Mouse (Mus musculus): ENCODE data around the gene Dand5. TPM values are rescaled to one million over a fixed set of nuclear protein-coding genes. Genes with fewer than 3 reads are reported as not detected.

Gene Dand5
- total and polyA plus RNA-seq, 3 experiments: 2.1 to 7.1 (median 2.2) TPM

DNA sequence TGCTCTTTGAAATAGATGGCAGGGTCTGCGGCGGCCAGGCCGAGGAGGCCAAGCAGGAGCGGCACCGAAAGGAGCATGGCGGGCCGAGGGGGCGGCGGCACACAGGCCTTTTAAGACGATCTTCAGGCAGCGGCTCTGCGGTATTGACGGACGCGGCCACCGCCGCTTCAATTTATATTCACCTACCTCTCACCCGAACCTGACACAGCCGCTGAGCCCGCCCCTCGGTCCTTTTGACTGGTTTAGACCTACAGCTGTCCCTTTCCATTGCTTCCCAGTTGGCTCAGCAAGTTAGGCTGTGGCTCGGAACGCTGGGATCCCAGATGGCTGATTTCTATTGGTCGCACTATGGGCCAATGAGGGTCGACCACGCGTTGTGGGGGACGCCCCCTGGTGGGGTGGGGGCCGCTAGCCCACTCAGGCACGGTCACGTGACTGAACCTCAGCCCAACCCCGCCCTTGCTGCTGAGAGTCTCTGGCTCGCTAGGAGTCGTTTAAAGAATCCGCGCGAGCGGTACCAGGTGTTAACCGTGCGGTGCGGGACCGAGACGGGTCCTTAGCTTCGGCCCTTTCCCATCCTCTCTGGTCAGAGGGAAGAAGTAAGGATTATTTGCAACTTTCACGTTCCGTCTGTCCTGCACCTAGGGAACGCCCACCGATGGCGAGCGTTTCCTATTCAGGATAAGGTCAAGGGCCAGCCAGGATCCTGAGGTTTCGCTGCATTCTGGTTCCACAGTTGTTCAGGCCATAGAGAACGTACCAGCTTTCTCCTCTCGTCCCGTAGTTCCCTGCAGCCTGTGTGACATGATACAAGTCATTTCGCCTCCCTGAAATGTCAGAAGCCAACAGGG lies 24.3 kb upstream of the Dand5 start, which contains the start of gene Calr:
Calr (minus strand) TSS at position 213 of the 851 bp plus-strand sequence.
- TF ChIP-seq TAL1 (conservative IDR thresholded peaks at IDR 0.05; ENCODE audit: low read depth, low read length) (no peak), GATA2 (IDR thresholded peaks at IDR 0.05; ENCODE audit: borderline replicate concordance, low read depth, low read length) (no peak), GATA1 (IDR thresholded peaks at IDR 0.05; ENCODE audit: borderline replicate concordance, low read length) (no peak), CTCF (IDR thresholded peaks at IDR 0.05; ENCODE audit: low read depth, low read length) (no peak), POLR2AphosphoS5 (IDR thresholded peaks at IDR 0.05; ENCODE audit: insufficient replicate concordance, low read depth, low read length) (peak; percentile 93)
- H3K4me3 ChIP-seq (ENCODE audit: low read depth, low read length): peak within 1 kb of the TSS; percentile 91
- peak; percentile 89 for ATAC-seq (ENCODE audit: extremely low read depth, insufficient number of reproducible peaks, low FRiP score, poor library complexity, severe bottlenecking)

DNA sequence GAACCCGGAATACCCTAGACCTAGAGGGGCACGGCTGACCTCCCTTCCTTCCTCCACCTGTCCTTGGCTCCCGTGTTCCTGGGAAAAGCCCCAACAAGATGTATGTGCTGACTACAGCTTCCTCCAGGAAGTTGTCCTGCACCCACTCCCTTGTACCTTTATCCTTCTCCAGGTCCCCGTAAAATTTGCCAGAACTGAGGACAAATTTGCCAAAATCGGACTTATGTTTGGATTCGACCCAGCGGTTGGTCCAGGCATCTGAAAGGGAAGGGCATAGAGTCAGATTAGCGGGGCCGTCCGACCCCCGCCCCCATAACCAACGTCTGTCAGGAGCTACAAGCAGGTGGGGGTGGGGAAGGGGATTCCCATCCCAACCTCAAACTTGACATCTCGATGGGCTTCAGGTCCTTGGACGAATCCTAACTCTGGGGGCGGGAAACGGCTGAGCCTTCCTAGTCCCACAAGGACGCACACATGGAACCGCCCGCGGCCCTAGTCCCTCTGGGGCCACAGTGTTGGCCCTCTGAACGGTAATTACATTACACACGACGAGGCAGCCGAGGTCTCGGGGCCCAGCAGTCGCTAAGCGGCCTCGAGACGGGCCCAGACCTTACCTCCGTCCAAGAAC lies 23.6 kb upstream of the Dand5 start:
- no peak for ATAC-seq (ENCODE audit: extremely low read depth, insufficient number of reproducible peaks, low FRiP score, poor library complexity, severe bottlenecking)
- peaks cover 54% of the 10 kb centered on the region for H3K36me3 ChIP-seq (replicated peaks)
- peaks cover 51% of the 10 kb centered on the region for H3K4me1 ChIP-seq (ENCODE audit: insufficient read depth, low read depth, low read length)
- no peak for DNase-seq (ENCODE audit: low spot score)
- no peaks in the 10 kb centered on the region for H3K27me3 ChIP-seq (ENCODE audit: insufficient read depth, low read length)
- no peak; the same call in none of the 2 replicates for TF ChIP-seq POLR2AphosphoS5 (IDR thresholded peaks at IDR 0.05; ENCODE audit: insufficient replicate concordance, low read depth, low read length)
- no peak for TF ChIP-seq GATA1 (IDR thresholded peaks at IDR 0.05; ENCODE audit: borderline replicate concordance, low read length)
- no peak for TF ChIP-seq TAL1 (conservative IDR thresholded peaks at IDR 0.05; ENCODE audit: low read depth, low read length)
- no peak for TF ChIP-seq GATA2 (IDR thresholded peaks at IDR 0.05; ENCODE audit: borderline replicate concordance, low read depth, low read length)
- TF ChIP-seq CTCF (IDR thresholded peaks at IDR 0.05; ENCODE audit: low read depth, low read length): no peak
- no peaks in the 10 kb centered on the region for H3K9me3 ChIP-seq (replicated peaks)
- peak overlapping the region; percentile 91 for H3K4me3 ChIP-seq (ENCODE audit: low read depth, low read length)

More for the DNA sequence above, 24.3 kb upstream of the Dand5 start, which contains the start of gene Calr:
- peak; percentile 97 for DNase-seq (ENCODE audit: low spot score)
- no peaks in the 10 kb centered on the region for H3K9me3 ChIP-seq (replicated peaks)
- H3K27me3 ChIP-seq (ENCODE audit: insufficient read depth, low read length): no peaks in the 10 kb centered on the region
- peaks cover 46% of the 10 kb centered on the region for H3K4me1 ChIP-seq (ENCODE audit: insufficient read depth, low read depth, low read length)
- H3K36me3 ChIP-seq (replicated peaks): peaks cover 50% of the 10 kb centered on the region

DNA sequence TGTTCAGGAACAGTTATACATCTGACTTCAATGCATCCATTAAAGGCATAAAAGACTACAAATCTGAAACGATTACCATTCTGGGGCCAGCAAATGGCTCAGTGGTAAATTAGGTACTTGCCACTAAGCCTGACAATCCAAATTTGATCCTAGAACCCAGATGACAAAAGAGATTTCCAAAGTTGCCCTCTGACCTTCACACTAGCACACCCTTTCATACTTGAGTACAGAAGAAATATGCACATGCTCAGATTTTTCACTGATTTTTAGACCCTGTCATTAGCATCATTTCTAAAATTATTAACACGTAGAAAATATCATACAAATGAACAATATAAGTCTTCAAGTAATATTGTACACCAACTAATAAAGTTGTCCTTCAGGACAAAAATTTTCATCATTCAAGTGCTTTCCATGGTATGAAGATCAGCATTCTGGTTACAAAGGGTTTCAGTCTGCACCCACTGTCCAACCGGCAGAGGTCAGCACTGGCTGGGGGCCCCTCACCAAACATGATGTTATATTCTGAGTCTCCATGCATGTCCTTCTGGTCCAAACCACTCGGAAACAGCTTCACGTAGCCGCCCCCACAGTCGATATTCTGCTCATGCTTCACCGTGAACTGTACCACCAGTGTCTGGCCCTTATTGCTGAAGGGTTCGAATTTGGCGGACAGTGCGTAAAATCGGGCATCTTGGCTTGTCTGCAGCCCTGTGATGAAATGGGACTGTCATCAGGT lies 22.9 kb upstream of the Dand5 start:
- DNase-seq (ENCODE audit: low spot score) (no peak), ATAC-seq (ENCODE audit: extremely low read depth, insufficient number of reproducible peaks, low FRiP score, poor library complexity, severe bottlenecking) (no peak)
- peaks cover 56% of the 10 kb centered on the region for H3K4me1 ChIP-seq (ENCODE audit: insufficient read depth, low read depth, low read length)
- no peaks in the 10 kb centered on the region for H3K9me3 ChIP-seq (replicated peaks)
- TF ChIP-seq POLR2AphosphoS5 (IDR thresholded peaks at IDR 0.05; ENCODE audit: insufficient replicate concordance, low read depth, low read length) (0 out of 2 replicates have a peak, but pooled peaks have one; percentile 41), CTCF (IDR thresholded peaks at IDR 0.05; ENCODE audit: low read depth, low read length) (no peak), TAL1 (conservative IDR thresholded peaks at IDR 0.05; ENCODE audit: low read depth, low read length) (no peak), GATA2 (IDR thresholded peaks at IDR 0.05; ENCODE audit: borderline replicate concordance, low read depth, low read length) (no peak)
- peaks cover 54% of the 10 kb centered on the region for H3K36me3 ChIP-seq (replicated peaks)
- peak overlapping the region; percentile 91 for H3K4me3 ChIP-seq (ENCODE audit: low read depth, low read length)
- no peaks in the 10 kb centered on the region for H3K27me3 ChIP-seq (ENCODE audit: insufficient read depth, low read length)

DNA sequence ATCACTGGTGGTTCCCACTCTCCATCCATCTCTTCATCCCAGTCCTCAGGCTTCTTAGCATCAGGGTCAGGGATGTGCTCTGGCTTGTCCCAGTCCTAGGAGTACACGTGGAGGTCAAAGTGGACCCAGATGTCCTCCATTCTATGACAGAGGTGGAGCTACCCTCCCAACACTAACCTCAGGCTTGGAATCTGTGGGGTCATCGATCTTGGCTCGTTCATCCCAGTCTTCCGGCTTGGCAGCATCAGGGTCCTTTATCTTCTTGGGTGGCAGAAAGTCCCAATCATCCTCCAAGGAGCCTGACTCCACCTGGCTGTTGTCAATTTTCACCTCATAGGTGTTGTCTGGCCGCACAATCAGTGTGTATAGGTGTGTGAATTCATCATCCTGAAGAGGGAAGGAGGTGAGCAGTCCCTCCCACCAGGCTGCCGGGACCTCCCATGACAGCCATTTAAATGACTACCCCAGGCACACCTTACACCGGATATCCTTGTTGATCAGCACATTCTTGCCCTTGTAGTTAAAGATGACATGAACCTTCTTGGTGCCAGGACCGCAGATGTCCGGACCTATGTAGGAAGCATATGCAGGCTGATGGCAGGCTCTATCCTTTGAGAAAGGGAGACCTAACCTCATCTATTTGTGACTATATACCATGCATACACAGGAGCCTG lies 21.9 kb upstream of the Dand5 start:
- Histone ChIP-seq H3K36me3 (replicated peaks) (peaks cover 55% of the 10 kb centered on the region), H3K9me3 (replicated peaks) (no peaks in the 10 kb centered on the region), H3K27me3 (ENCODE audit: insufficient read depth, low read length) (no peaks in the 10 kb centered on the region), H3K4me3 (ENCODE audit: low read depth, low read length) (peak overlapping the region; percentile 91), H3K4me1 (ENCODE audit: insufficient read depth, low read depth, low read length) (peaks cover 59% of the 10 kb centered on the region)
- TF ChIP-seq TAL1 (conservative IDR thresholded peaks at IDR 0.05; ENCODE audit: low read depth, low read length) (no peak), GATA1 (IDR thresholded peaks at IDR 0.05; ENCODE audit: borderline replicate concordance, low read length) (no peak), GATA2 (IDR thresholded peaks at IDR 0.05; ENCODE audit: borderline replicate concordance, low read depth, low read length) (no peak), POLR2AphosphoS5 (IDR thresholded peaks at IDR 0.05; ENCODE audit: insufficient replicate concordance, low read depth, low read length) (peak; percentile 85; the same call in 1 of the 2 replicates), CTCF (IDR thresholded peaks at IDR 0.05; ENCODE audit: low read depth, low read length) (no peak)
- no peak for ATAC-seq (ENCODE audit: extremely low read depth, insufficient number of reproducible peaks, low FRiP score, poor library complexity, severe bottlenecking)
- no peak for DNase-seq (ENCODE audit: low spot score)

DNA sequence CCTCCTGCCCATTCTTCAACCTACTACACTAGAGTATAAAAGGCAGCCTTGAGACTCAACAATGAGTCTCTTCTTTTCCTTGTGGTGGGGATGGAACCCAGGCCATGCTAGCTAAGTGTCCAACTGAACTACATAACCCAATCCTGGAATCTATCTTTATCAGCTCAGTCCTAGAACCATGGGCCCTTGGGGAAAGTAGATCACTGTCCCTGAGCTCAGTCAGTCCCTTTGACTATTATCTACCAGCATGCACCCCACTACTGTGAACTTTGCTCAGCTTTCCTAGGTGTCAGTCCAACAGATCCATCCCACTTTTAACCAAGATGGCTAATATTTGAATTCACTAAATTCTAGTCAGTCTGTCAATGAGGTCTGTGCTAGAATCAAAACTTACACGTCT lies 18.9 kb upstream of the Dand5 start:
- Histone ChIP-seq H3K9me3 (replicated peaks) (no peaks in the 10 kb centered on the region), H3K4me3 (ENCODE audit: low read depth, low read length) (no peak overlapping the region), H3K27me3 (ENCODE audit: insufficient read depth, low read length) (no peaks in the 10 kb centered on the region), H3K36me3 (replicated peaks) (peaks cover 86% of the 10 kb centered on the region), H3K4me1 (ENCODE audit: insufficient read depth, low read depth, low read length) (peaks cover 72% of the 10 kb centered on the region)
- ATAC-seq (ENCODE audit: extremely low read depth, insufficient number of reproducible peaks, low FRiP score, poor library complexity, severe bottlenecking): no peak
- no peak for TF ChIP-seq CTCF (IDR thresholded peaks at IDR 0.05; ENCODE audit: low read depth, low read length)
- TF ChIP-seq TAL1 (conservative IDR thresholded peaks at IDR 0.05; ENCODE audit: low read depth, low read length): no peak
- TF ChIP-seq POLR2AphosphoS5 (IDR thresholded peaks at IDR 0.05; ENCODE audit: insufficient replicate concordance, low read depth, low read length): no peak
- no peak for TF ChIP-seq GATA1 (IDR thresholded peaks at IDR 0.05; ENCODE audit: borderline replicate concordance, low read length)
- no peak for DNase-seq (ENCODE audit: low spot score)

All from G1E (cell line).